Mouse (Mus musculus): ENCODE results near the gene Kcnj10. TPM values are rescaled to one million over a fixed set of nuclear protein-coding genes. Genes with fewer than 3 reads are reported as not detected.

Kcnj10 gene
- polyA plus RNA-seq, 1 experiment: not detected

DNA sequence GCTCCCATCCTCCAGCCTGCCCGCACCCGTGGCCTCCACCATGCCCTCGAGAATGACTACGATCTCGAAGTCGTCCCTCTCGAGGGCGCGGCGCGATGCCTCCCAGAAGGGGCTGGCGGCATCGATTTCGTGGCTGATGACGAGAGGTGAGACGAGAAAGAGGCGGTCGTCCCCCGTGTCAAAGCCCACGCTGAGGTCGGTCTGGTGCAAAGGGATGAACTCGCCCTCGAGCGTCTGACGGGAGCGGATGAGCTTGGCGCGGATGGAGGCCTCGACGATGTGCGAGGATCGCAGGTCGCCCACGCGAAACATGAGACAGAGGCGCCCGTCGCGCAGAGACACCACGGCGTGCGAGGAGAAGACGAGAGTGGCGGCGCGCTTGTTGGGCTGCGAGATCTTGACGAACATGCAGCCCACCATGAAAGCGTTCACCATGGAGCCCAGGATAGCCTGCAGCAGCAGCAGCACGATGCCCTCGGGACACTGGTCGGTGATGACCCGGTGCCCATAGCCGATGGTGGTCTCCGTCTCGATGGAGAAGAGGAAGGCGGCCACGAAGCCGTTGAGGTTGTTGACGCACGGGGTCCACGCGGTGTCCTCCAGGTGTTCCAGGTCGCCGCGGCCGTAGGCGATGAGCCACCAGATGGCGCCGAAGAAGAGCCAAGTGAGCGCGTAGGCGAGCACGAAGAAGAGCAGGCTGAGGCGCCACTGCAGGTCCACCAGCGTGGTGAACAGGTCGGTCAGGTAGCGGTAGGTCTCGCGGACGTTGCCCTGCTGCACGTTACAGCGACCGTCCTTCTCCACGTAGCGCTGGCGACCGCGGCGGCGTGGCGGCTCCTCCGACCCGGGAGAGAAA is 15.1 kb upstream of the Kcnj10 start:
- Histone ChIP-seq H3K4me3 (no peak overlapping the region), H3K4me2 (ENCODE audit: low read depth) (no peak overlapping the region), H3K27me3 (ENCODE audit: control insufficient read depth, insufficient read depth, insufficient read length) (peaks cover 12% of the 10 kb centered on the region), H3ac (ENCODE audit: control insufficient read depth, insufficient read length) (no peak overlapping the region), H3K79me2 (ENCODE audit: control insufficient read depth, insufficient read depth) (no peaks in the 10 kb centered on the region), H3K36me3 (ENCODE audit: control insufficient read depth, insufficient read depth) (no peaks in the 10 kb centered on the region)
- TF ChIP-seq SRF (IDR thresholded peaks at IDR 0.05; ENCODE audit: control insufficient read depth, insufficient read length, low read depth) (no peak), TCF12 (IDR thresholded peaks at IDR 0.05; ENCODE audit: insufficient read depth, poor library complexity, severe bottlenecking) (no peak), E2F4 (IDR thresholded peaks at IDR 0.05; ENCODE audit: insufficient read depth) (no peak)

DNA sequence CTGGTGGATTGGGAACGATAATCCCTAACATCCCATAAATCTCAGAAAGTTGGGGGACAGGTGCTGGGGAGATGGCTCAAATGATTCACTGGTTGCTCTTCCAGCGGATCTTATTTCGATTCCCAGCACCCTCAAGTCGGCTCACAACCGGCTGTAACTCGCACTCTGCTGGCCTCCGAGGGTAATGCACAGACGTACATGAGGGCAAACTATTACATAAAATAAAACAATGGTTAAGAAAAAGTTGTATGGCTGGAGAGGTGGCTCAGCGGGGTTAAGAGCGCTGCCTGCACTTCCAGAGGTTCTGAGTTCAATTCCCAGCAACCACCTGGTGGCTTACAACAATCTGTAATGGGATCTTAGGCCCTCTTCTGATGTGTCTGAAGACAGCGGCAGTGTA is 14.3 kb upstream of the Kcnj10 start:
- H3K79me2 ChIP-seq (ENCODE audit: control insufficient read depth, insufficient read depth): no peaks in the 10 kb centered on the region
- peaks cover 12% of the 10 kb centered on the region for H3K27me3 ChIP-seq (ENCODE audit: control insufficient read depth, insufficient read depth, insufficient read length)
- H3ac ChIP-seq (ENCODE audit: control insufficient read depth, insufficient read length): no peak overlapping the region
- no peaks in the 10 kb centered on the region for H3K36me3 ChIP-seq (ENCODE audit: control insufficient read depth, insufficient read depth)
- no peak for TF ChIP-seq MAX (IDR thresholded peaks at IDR 0.05; ENCODE audit: low read depth)
- no peak for TF ChIP-seq CEBPB (IDR thresholded peaks at IDR 0.05; ENCODE audit: insufficient read depth, poor library complexity, severe bottlenecking)
- TF ChIP-seq USF1 (IDR thresholded peaks at IDR 0.05; ENCODE audit: low read depth): no peak
- no peak for TF ChIP-seq TCF3 (IDR thresholded peaks at IDR 0.05; ENCODE audit: insufficient read length, low read depth)
- TF ChIP-seq TCF12 (IDR thresholded peaks at IDR 0.05; ENCODE audit: insufficient read depth, poor library complexity, severe bottlenecking): no peak
- no peak for TF ChIP-seq REST (IDR thresholded peaks at IDR 0.05; ENCODE audit: insufficient read depth, insufficient read length)
- TF ChIP-seq E2F4 (IDR thresholded peaks at IDR 0.05; ENCODE audit: insufficient read depth): no peak
- TF ChIP-seq POLR2AphosphoS2 (IDR thresholded peaks at IDR 0.05; ENCODE audit: insufficient read length, low read depth): no peak
- no peak for TF ChIP-seq POLR2A (IDR thresholded peaks at IDR 0.05; ENCODE audit: insufficient read length, low read depth)
- no peak overlapping the region for H3K4me3 ChIP-seq
- H3K4me2 ChIP-seq (ENCODE audit: low read depth): no peak overlapping the region

DNA sequence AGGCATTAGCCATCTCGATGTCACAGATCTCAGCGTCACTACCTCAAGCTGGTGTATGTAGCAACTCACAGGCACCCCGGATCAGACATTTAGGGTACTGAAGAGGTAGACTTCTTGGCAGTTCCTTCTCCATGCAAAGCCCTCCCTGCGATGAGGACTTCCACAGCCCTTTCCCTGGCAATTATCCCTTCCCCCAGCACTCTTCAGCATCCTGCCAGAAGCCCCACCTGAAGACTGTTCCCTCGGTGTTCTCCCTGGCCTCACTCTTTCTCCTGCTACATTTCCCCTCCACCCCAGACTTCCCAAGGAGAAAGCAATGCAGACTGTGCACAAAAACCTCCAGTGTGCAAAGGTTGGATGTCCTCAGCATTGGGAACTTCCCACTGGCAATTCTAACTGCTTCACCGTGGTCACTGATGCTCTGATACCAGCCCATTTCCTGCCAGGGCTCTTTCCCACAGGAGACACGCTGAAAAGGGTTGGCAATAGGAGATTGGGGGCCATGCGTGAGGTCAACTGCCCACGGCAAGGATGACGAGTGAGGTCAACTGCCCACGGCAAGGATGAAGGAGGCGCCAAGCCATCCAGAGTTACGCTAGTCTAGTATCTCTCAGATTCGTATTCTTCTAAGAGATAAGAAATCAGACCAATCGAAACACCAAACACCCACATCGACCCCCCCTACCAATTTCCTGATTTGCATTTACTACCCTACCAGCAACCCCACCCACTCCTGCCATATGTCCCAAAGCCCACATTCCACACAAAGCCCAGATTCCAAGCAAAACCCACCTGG is 13.6 kb upstream of the Kcnj10 start:
- peaks cover 12% of the 10 kb centered on the region for H3K27me3 ChIP-seq (ENCODE audit: control insufficient read depth, insufficient read depth, insufficient read length)

DNA sequence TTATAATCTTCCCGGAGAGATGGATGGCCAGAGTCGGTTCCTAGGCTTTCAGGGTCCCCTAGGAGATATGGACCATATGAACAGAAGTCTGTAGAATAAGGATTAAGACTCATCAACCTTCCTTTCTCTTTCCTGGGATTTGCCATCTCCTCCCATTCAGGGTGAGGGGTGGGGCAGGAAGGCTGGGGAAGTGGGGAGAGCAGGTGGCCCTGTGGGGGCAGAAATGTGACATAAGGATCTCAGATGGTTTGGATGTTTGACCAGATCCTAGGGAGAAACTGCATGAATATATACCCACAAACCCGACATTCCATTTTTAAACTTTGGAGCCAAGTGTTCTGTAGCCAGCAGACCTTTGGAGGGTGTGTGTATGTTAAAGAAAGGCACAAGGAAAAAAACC is 13.0 kb upstream of the Kcnj10 start:
- no peak overlapping the region for H3K4me3 ChIP-seq
- no peak overlapping the region for H3K4me2 ChIP-seq (ENCODE audit: low read depth)
- no peaks in the 10 kb centered on the region for H3K36me3 ChIP-seq (ENCODE audit: control insufficient read depth, insufficient read depth)
- no peak overlapping the region for H3ac ChIP-seq (ENCODE audit: control insufficient read depth, insufficient read length)
- no peak for TF ChIP-seq POLR2A (IDR thresholded peaks at IDR 0.05; ENCODE audit: insufficient read length, low read depth)
- no peak for TF ChIP-seq SRF (IDR thresholded peaks at IDR 0.05; ENCODE audit: control insufficient read depth, insufficient read length, low read depth)
- no peak for TF ChIP-seq USF1 (IDR thresholded peaks at IDR 0.05; ENCODE audit: low read depth)
- TF ChIP-seq REST (IDR thresholded peaks at IDR 0.05; ENCODE audit: insufficient read depth, insufficient read length): no peak
- no peak for TF ChIP-seq MYOD1 (IDR thresholded peaks at IDR 0.05; ENCODE audit: control insufficient read depth in 1 of 3, insufficient read length in 2 of 3, low read depth in 2 of 3)
- TF ChIP-seq CEBPB (IDR thresholded peaks at IDR 0.05; ENCODE audit: insufficient read depth, poor library complexity, severe bottlenecking): no peak
- TF ChIP-seq TCF3 (IDR thresholded peaks at IDR 0.05; ENCODE audit: insufficient read length, low read depth): no peak
- no peak for TF ChIP-seq MYOG (IDR thresholded peaks at IDR 0.05; ENCODE audit: control insufficient read depth in 1 of 3, insufficient read depth in 1 of 3, insufficient read length in 2 of 3, low read depth in 2 of 3)
- TF ChIP-seq POLR2AphosphoS2 (IDR thresholded peaks at IDR 0.05; ENCODE audit: insufficient read length, low read depth): no peak
- no peak for TF ChIP-seq E2F4 (IDR thresholded peaks at IDR 0.05; ENCODE audit: insufficient read depth)
- TF ChIP-seq MAX (IDR thresholded peaks at IDR 0.05; ENCODE audit: low read depth): no peak
- TF ChIP-seq TCF12 (IDR thresholded peaks at IDR 0.05; ENCODE audit: insufficient read depth, poor library complexity, severe bottlenecking): no peak
- peaks cover 12% of the 10 kb centered on the region for H3K27me3 ChIP-seq (ENCODE audit: control insufficient read depth, insufficient read depth, insufficient read length)
- H3K79me2 ChIP-seq (ENCODE audit: control insufficient read depth, insufficient read depth): no peaks in the 10 kb centered on the region

More for the DNA sequence above, 13.6 kb upstream of the Kcnj10 start:
- no peak overlapping the region for H3K4me2 ChIP-seq (ENCODE audit: low read depth)
- no peak overlapping the region for H3K4me3 ChIP-seq
- TF ChIP-seq MAX (IDR thresholded peaks at IDR 0.05; ENCODE audit: low read depth) (no peak), TCF12 (IDR thresholded peaks at IDR 0.05; ENCODE audit: insufficient read depth, poor library complexity, severe bottlenecking) (no peak), MYOG (IDR thresholded peaks at IDR 0.05; ENCODE audit: control insufficient read depth in 1 of 3, insufficient read depth in 1 of 3, insufficient read length in 2 of 3, low read depth in 2 of 3) (no peak), TCF3 (IDR thresholded peaks at IDR 0.05; ENCODE audit: insufficient read length, low read depth) (no peak), CEBPB (IDR thresholded peaks at IDR 0.05; ENCODE audit: insufficient read depth, poor library complexity, severe bottlenecking) (no peak), MYOD1 (IDR thresholded peaks at IDR 0.05; ENCODE audit: control insufficient read depth in 1 of 3, insufficient read length in 2 of 3, low read depth in 2 of 3) (no peak), POLR2A (IDR thresholded peaks at IDR 0.05; ENCODE audit: insufficient read length, low read depth) (no peak), SRF (IDR thresholded peaks at IDR 0.05; ENCODE audit: control insufficient read depth, insufficient read length, low read depth) (no peak)
- H3K79me2 ChIP-seq (ENCODE audit: control insufficient read depth, insufficient read depth): no peaks in the 10 kb centered on the region
- no peak overlapping the region for H3ac ChIP-seq (ENCODE audit: control insufficient read depth, insufficient read length)
- no peaks in the 10 kb centered on the region for H3K36me3 ChIP-seq (ENCODE audit: control insufficient read depth, insufficient read depth)

All from myocyte (in vitro differentiated cells).